Mouse (Mus musculus) megakaryocyte-erythroid progenitor cell, adult 5-6 weeks (primary cell): ENCODE data around the gene 6430548M08Rik. TPM values are rescaled to one million over a fixed set of nuclear protein-coding genes. Genes with fewer than 3 reads are reported as not detected.

ENCODE experiments used
- ATAC-seq: replicated peaks from 2 replicates; pipeline ENCODE4 v1.8.0; 2016; ENCODE audit warnings: mild to moderate bottlenecking, inconsistent platforms; ENCODE audit not compliant: severe bottlenecking, poor library complexity, low FRiP score, low TSS enrichment
- total RNA-seq, 2 experiments: library from RNA; stranded (forward) in 1 of 2; stranded (reverse) in 1 of 2; fragments of 200-1000, 215-1000 nt in 1 of 2; fragments of >200 nt in 1 of 2; fragmentation: Nextera tagmentation in 1 of 2; gene quantifications; 2 replicates each; pipeline ENCODE4 v1.2.3; 2014 to 2017

Gene 6430548M08Rik
- total RNA-seq, 2 experiments from 2014 or later, result 0.56 TPM; not detected in 1

DNA sequence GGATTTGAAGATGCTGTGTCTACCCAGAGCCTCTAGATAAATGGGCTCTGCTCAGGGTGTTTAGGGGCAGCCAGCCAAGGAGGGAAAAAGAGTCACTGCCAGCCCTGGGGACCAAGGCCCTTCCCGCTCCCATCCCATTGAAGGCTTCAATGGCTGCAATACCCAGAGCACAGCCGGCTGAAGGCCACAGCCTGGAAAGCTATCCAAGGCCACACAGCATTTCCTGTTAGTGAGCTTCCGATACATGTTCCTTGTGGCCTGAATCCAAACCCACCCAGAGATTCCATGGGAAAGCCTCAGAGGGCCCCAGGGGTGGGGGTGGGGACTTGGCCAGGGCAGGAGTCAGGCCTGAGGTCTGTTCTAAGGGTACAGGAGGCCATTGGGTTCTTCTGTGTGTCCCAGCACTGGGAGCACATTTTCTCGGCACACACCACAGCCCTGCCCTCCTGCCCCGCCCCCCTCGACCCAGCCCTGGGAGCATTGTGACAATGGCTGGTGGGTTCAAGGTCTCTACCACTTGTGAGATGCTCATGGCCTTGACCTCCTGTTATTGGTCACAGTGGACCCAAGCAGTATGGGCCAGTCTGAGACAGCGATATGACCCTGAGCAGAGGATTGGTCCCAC is 90.9 kb downstream of the 6430548M08Rik start:
- no peak for ATAC-seq

DNA sequence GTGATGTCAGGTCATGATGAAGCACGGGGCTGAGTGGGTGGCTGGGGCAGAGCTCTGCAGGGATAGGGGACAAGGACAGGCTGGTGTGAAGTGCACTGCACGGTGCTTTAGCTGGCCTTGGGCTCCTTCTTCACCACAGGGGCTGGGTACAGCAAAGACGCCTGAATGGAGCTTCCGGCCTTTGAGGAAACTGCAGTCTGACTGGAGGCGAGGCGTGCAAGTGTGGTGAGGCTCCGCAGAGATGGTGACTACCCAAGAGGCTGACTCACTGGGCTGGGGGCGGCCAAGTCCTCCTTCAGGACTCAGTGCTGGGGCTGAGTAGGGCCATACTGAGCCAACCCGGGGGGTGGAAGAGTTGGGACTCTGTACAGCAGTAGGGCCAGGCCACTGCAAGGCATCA is 92.0 kb downstream of the 6430548M08Rik start:
- no peak for ATAC-seq

DNA sequence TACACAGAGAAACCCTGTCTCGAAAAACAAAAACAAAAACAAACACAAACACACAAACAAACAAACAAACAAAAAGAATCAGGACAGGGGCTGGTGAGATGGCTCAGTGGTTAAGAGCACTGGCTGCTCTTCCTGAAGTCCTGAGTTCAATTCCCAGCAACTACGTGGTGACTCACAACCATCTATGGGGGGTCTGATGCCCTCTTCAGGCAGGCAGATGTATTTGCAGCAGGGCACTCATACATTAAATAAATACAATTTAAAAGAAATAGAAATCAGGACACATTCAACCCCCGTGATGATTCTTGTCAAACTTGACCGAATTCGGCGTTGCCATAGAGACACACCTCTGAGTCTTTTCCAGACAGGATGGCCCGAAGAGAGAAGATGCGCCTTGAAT is 93.4 kb downstream of the 6430548M08Rik start:
- ATAC-seq, result no peak

DNA sequence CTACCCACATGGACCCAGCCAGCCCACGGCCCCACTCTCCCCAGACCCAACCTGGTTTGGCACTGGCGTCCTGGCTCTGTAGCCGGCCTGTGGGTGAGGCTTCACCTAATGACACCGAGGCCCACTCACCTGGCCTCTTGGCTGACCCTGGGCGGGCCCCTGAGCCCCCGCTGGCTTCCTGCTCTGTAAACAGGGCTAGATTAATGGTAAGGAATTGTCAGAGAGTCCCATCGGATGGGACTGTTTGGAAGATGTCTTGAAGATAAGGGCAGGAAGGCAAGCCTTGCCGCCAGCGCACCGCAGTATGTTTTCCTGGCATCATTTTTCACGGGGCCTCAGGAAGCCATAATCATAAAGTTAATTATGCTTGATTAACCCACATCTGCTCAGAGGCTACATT is 94.2 kb downstream of the 6430548M08Rik start:
- no peak for ATAC-seq

DNA sequence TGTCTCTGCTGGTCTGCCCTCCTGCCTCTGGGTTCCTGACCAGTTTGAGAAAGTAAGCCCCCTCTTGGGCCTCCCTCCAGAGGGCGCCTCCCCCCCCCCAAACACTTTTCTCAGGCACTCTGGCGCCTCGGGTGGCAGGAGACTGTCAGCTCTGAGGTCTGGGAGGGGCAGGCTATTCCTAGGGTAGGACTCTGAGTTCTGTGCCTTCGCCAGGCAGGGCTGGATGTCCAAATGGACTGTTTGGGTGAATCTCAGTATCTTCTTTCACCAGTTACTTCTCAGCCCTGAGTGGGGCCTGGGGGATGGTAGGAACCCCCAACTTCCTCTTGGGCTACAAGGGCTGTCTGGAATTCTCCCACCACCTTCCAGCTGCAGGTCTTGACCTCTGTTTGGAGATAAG is 97.4 kb downstream of the 6430548M08Rik start:
- ATAC-seq, result no peak

DNA sequence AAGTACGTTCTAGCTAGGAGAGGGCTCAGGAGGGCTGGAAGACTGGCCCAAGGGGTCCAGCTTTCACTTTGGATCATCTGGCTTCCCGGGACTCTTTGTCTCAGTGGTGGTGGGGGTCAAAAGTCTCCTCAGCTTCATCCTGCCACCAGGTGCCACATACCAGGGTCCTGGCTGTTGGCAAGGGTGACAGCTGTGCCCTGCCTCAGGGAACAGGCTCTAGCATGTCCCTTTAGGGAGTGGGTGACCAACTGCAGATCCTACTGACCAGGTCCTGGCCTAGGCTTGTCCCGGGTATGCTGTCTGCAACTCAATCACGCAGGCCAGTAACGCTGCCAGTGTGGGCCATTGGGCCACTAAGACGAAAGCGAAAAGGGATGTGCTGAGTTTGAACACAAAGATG is 98.6 kb downstream of the 6430548M08Rik start:
- no peak for ATAC-seq

DNA sequence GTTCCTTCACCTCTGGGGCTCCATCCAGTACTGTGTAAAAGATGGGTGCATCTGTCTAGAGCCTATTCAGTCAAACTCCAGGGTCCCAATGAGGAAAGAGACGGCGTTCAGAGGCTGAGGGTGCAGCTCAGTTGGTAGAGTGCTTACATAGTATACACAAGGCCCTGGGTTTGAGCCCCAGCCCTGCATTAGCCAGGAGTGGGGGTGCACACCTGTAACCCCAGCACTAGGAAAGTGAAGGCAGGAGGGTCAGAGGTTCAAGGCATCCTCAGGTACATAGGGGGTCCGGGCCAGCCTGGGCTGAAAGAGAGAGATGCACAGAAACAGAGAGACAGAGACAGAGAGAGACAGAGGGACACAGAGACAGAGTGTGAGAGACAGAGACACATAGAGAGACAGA is 99.3 kb downstream of the 6430548M08Rik start:
- no peak for ATAC-seq

DNA sequence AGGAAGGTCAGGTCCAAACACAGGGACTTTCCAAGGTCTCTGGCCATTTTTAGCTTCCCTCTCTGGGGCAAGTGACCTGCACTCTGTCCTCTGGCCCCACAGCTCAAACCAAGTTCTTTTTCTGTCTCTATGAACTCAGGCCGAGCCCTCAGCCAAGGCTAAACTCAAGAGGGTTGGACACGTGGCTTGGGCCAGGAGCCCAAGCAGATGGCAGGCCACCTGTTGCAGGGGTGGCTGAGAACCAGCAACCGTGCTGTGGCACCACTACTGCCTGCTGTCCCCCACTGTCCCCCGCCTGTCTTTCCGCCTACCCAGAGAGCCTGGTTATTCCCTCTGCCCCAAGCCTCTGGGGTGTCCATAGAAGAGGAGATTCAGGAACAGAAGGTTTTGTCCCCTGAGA is 100.0 kb downstream of the 6430548M08Rik start:
- no peak for ATAC-seq

Other genes starting within 250 kb of the 6430548M08Rik start
- gene Usp10, start 203.8 kb upstream of the 6430548M08Rik start, total RNA-seq (2014; fragmentation: Nextera tagmentation), result 211 and 258 TPM in 2 replicates
- 78.8 and 80.2 TPM in 2 replicates for gene Usp10, start 203.8 kb upstream of the 6430548M08Rik start, total RNA-seq (2017)
- 7.3 and 11.4 TPM in 2 replicates for gene Gm20388, start 203.3 kb upstream of the 6430548M08Rik start, total RNA-seq (2014; fragmentation: Nextera tagmentation)
- 17.9 and 18.1 TPM in 2 replicates for gene Gm20388, start 203.3 kb upstream of the 6430548M08Rik start, total RNA-seq (2017)
- gene Crispld2, start 121.7 kb upstream of the 6430548M08Rik start, total RNA-seq (2014; fragmentation: Nextera tagmentation), result 0.47 TPM in 1 of 2 replicates, not detected in the other
- gene Crispld2, start 121.7 kb upstream of the 6430548M08Rik start, total RNA-seq (2017), result not detected in 2 replicates
- 27.4 and 30.4 TPM in 2 replicates for gene Zdhhc7, start 12.7 kb upstream of the 6430548M08Rik start, total RNA-seq (2014; fragmentation: Nextera tagmentation)
- 9.2 and 12.9 TPM in 2 replicates for gene Zdhhc7, start 12.7 kb upstream of the 6430548M08Rik start, total RNA-seq (2017)
- gene Fam92b, start 63.3 kb downstream of the 6430548M08Rik start, total RNA-seq (2014; fragmentation: Nextera tagmentation), result not detected in 2 replicates
- gene Fam92b, start 63.3 kb downstream of the 6430548M08Rik start, total RNA-seq (2017), result not detected in 2 replicates
- 80.6 and 84.3 TPM in 2 replicates for gene Gse1, start 114.3 kb downstream of the 6430548M08Rik start, total RNA-seq (2014; fragmentation: Nextera tagmentation)
- gene Gse1, start 114.3 kb downstream of the 6430548M08Rik start, total RNA-seq (2017), result 21.8 and 27.2 TPM in 2 replicates